Mouse (Mus musculus): ENCODE measurements around the gene Ptx3.
"Not testable (repeated sequence)": the region's sequence is repeated elsewhere in the genome, so short reads cannot be mapped to it uniquely, and the experiment has no call there.

The Ptx3 gene

DNA sequence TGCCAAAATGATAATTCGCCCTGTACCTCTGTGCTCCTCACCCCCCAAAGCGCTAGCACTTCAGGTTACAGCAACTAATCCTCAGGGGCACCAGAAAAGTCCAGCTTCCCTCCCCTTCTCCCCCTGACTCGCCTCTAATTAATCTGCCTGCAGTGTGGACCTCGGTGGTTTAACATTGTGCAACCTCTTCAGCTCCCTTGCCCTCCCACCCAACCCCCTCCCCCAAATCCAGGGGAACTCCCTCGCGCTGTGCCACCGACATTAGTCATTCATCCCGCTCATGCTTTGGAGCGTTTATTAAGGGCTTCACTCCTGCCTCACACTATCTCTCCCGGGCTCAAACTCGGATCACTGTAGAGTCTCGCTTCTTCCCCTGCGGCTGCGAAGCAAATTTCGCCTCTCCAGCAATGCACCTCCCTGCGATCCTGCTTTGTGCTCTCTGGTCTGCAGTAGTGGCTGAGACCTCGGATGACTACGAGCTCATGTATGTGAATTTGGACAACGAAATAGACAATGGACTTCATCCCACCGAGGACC lies at the start of gene Ptx3:
Ptx3 (plus strand) TSS at position 256 of the 537 bp plus-strand sequence.
- in situ Hi-C loops (cut with MboI) = no loop called here

GRCm38 (mm10) chr3:66172907-66173306 lies 46.8 kb upstream of the Ptx3 start:
- in situ Hi-C loops (cut with MboI) = no loop called here

DNA sequence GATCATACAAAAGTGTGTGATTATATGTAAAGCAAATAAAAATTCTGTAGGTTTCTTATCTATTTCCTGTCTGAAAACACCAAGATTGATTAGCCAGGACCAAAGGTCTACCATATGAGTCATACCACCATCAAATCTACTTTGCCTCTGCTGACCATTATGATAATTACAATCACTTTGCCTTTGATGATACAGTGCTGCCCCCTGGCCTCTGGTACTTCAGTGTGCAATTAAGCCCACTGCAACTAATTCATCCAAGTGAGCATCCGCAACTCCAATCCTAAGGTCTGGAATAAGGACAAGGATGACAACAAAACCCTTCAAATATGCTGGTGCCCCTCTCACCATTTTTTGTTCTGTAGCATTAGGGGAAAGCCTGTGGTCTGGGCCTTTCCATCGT lies 40.1 kb upstream of the Ptx3 start:
- in situ Hi-C loops (cut with MboI) = no loop called here

DNA sequence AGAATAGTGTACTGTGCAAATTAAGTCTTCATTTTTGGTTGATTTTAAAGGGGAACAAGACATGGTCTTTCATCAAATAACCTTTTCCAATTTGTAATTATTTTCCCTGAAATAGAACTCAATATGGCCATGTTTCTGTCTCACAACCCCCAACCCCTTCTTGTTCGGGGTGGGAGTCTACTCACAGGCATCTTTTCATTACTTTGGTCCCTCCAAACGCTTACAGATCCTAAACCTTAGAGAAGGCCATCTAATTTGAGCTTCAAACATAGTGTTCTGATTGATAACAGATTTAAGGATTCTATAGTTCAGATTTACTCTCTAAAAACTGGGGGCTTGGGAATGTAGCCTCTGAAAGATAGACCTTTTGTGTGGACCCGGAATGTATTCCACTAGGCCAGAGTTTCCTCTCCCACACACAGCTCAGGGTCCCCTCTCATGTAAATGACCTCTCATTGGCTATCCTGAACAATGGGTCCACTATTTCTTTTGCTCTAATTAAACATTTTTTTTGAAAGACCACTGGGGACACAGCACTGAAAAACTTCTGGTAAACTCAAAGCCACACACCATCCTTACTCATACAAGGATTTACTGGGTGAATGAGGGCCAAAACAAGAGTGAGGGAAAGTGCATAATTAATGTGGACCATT lies 25.7 kb upstream of the Ptx3 start:
- in situ Hi-C loops (cut with MboI) = no loop called here

DNA sequence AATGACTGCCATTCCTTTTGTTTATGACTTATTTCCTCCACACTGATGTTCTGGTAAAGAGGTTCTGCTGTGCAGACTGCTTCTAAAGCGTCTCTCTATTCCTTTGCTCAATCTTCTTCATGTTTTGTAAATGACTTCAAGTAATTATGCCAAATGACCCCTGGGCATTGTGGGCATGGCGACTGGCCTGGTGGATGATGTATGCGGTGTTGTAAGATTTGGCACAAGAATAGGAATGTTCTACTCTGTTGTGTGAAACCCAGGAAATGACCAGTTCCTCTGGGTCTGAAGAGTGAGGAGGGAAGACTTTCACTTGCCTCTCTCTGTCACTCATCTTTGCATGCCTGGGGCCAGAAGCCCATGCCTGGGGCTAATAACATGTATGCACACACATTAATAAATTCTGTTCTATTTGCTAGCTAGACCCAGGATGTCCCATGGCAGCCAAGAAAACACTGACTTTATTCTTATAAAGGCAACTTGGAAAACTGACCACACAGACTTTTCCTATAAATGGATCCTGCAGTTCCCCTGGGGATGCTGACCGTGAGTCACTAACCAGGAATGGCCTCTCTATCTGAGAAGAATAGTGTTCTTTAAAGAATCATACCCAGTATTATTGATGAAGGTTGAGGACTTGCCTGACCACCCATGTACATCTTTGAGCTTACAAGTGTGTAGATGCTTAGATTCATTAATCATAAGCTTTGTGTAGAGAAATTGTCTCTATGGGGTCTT lies 10.7 kb upstream of the Ptx3 start:
- in situ Hi-C loops (cut with MboI) = no loop called here

DNA sequence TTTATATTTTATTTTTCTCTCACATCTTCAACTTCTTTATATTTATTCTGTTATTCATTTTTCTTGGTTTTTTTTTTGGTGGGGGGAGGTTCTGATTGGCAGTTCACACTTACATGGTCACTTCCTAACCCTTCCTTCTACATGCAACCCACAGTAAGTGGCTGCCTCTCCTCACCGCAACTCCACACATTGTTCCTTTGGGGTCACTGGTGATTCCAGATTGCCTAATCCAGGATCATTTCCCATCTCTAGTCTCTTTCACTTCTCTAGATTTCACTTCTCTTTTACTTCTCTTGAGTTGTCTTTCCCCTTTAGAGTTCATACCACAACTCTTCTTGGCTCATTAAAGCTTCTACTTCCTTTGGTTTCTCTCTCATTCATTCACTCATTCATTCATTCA lies 6.2 kb upstream of the Ptx3 start:
- in situ Hi-C loops (cut with MboI) = no loop called here

GRCm38 (mm10) chr3:66215759-66216158 lies 4.0 kb upstream of the Ptx3 start:
- in situ Hi-C loops (cut with MboI) = no loop called here

DNA sequence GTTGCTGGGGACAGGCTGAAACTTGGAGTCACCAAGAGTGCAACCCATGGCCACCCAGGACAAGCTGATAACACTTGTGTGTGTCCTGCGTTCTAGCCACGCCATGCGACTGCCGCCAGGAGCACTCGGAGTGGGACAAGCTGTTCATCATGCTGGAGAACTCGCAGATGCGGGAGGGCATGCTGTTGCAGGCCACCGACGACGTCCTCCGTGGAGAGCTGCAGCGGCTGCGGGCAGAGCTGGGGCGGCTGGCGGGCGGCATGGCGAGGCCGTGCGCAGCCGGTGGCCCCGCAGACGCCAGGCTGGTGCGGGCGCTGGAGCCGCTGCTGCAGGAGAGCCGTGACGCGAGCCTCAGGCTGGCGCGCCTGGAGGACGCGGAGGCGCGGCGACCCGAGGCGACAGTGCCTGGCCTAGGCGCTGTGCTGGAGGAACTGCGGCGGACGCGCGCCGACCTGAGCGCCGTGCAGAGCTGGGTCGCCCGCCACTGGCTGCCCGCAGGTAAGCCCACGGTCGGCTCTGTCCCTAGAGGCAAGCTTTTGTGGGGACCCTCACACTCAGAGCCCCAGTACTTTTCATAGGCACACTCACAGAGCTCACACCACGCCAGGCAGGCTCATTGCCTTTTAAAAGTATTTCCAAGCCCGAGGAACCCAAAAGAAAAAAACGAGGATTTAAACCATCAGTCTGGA lies 988 bp downstream of the Ptx3 start:
- in situ Hi-C loops (cut with MboI) = no loop called here

GRCm38 (mm10) chr3:66221243-66221611 lies 1.5 kb downstream of the Ptx3 start:
- in situ Hi-C loops (cut with MboI) = no loop called here

- in situ Hi-C loops (cut with MboI) = no loop called here
Measured at GRCm38 (mm10) chr3:66224931-66225537, 5.3 kb downstream of the Ptx3 start.

DNA sequence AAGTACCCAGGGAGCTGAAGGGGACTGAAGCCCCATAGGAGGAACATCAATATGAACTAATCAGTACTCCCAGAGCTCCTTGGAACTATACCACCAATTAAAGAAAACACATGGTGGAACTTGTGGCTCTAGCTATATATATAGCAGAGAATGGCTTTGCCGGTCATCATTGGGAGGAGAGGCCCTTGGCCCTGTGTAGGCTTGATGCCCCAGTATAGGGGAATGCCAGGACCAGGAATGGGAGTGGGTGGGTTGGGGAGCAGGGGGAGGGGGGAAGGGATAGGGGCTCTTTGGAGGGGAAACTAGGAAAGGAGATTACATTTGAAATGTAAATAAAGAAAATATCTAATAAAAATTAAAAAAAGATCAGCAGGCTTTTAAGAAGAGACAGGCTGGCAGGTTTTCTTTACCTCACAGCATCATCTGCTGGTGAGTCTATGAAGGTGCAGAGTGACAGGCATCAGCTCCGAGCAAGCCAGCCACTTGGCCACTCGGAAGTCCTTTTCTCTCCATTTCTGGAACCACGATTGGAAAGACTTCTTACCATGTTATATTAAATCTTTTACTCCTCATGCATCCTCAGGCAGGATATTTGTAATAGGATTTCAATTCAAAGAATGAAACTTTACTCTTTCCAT lies 16.6 kb downstream of the Ptx3 start:
- in situ Hi-C loops (cut with MboI) = not testable (repeated sequence)

DNA sequence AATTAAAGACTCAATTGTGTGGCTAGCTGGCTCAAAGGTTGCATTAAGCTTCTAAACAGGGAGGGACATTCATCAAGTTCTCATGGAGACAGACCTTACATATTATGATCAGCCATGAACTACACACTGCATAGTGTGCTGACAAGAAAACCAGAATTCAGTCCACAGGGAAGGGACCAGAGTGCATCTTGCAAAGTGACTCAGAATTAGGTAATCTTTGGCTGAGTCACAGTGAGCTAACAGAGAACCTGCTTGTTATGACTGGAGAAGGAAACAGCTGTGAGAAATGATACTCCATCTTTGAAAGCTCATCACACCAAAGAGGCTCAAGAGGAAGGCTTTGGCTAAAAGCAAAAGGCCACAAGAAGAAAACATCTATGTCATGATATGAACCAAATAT lies 20.8 kb downstream of the Ptx3 start:
- in situ Hi-C loops (cut with MboI) = no loop called here

DNA sequence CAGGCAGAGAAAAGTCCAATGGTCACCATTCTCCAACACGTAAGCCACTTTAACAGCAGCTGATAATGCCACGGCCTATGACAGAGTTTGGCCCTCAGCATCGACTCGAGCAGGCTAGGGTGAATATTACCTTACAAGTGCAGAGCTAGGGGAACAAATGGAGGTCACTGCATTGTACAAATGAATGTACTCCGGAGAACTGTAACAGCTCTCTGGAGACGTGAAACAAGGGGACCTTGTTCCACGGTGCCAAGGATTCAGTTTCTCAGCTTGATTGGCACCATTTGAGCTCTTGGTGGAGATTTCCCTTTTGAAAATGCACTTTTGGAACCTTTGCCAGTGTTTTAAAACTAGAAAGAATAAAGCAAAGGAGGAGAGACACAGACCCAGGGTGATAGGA lies 32.1 kb downstream of the Ptx3 start:
- in situ Hi-C loops (cut with MboI) = no loop called here

DNA sequence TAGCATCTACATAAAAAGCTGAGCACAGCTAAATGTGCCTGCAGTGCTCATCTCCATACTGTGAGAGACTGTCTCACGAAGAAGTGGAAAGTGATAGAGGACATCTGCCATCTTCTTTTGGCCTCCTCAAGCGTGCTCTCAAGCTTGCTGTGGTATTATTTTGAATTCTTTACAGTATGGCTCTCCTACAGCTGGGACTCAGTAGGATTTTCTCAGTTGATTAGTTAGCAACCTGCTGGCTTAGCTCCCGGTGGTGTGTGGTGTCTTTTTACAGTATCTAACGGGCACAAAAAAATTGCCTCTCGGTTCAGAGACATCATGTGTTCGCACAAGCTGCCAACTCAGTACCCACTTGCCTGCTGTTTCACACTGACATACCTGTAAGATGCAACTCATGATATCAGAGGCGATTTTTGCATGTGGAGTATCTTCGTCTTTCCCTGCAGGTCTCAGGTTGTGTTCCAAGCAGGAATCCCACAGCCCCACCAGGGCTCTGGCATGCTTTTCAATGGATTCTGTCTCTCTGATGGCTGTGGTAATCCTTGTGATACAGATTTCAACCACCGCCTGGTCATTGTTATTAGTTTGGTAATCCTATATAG lies 34.9 kb downstream of the Ptx3 start:
- in situ Hi-C loops (cut with MboI) = no loop called here

DNA sequence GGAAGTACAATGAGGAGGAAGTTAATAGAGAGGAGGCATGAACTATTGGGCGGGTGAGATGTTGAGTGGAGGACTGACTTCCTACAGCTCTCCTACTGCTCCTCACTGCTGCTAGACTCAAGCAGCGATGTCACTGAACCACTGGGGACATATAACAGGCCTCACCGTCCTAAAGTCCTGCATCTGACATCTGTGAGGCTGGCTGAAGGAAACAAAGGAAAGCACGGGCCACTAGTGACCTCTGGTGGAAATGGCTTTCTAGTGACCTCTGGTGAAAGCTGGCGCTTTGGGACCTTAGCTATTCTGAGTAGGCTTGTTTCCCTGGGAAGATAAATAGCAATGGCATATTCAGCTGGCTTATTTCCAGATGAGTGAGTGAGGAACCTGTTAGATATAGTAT lies 42.6 kb downstream of the Ptx3 start:
- in situ Hi-C loops (cut with MboI) = no loop called here

- in situ Hi-C loops (cut with MboI) = no loop called here
Measured at GRCm38 (mm10) chr3:66263270-66263669, 43.6 kb downstream of the Ptx3 start.
